In the genomic region with DNA sequence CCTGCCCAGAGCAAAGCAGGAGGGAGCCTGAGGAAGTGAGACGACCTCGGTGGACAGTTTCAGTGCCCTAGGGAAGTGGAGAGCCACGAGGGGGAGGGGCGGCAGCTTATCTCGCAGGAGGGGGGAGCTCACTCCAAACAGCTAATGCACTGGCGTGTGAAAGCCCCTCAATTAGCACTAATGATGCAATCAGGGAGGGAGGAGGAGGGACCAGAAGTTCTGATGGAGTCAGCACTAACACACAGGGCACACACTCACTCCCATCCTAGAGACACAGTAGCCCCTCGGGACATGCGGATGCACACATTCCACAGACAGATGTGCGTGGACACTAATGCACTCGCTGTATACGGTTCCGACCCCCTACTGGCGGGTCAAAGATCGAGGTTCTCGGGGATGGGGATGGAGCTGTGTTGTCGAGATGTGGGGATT, we compare ENCODE assay signal across 8 mouse cellular contexts. TPM values are rescaled to one million over a fixed set of nuclear protein-coding genes. Genes with fewer than 3 reads are reported as not detected.
DNase-seq lines count a peak whose midpoint lies in the region; ATAC-seq lines count a peak whose summit lies in the region.

No protein-coding gene starts in this region.

- DNase-seq in left cerebral cortex, postnatal 14 days (ENCODE audit: low spot score in 2 of 2), result peak; percentile 51 to 53
- no peak for DNase-seq in left cerebral cortex, adult 11 months (ENCODE audit: low spot score)
- peak; percentile 82 for DNase-seq in adrenal gland, postnatal 14 days
- DNase-seq in liver, result peak; percentile 68
- peak; percentile 67 for DNase-seq in midbrain, embryonic 14.5 days
- peak; percentile 35 for DNase-seq in thymus, postnatal 4 days

- H3K36me3 ChIP-seq in forebrain, embryonic 16.5 days (ENCODE audit: control insufficient read depth, insufficient read depth), result no peaks in the 10 kb centered on the region
- H3K36me3 ChIP-seq in hindbrain, embryonic 15.5 days, result no peaks in the 10 kb centered on the region
- no peaks in the 10 kb centered on the region for H3K36me3 ChIP-seq in midbrain, embryonic 14.5 days (ENCODE audit: control insufficient read depth, insufficient read depth, low read length)

- H3K27me3 ChIP-seq in forebrain, embryonic 16.5 days (replicated peaks; ENCODE audit: control insufficient read depth, insufficient read depth, low read length), result no peaks in the 10 kb centered on the region
- 0 out of 2 replicates have a peak, but pooled peaks cover 3% of the 10 kb centered on the region for H3K27me3 ChIP-seq in hindbrain, embryonic 15.5 days
- H3K27me3 ChIP-seq in midbrain, embryonic 14.5 days (ENCODE audit: control insufficient read depth, insufficient read depth, low read length), result peaks cover 58% of the 10 kb centered on the region

- H3K9ac ChIP-seq in forebrain, embryonic 16.5 days (replicated peaks; ENCODE audit: low read depth, low read length), result peak overlapping the region; percentile 92
- H3K9ac ChIP-seq in hindbrain, embryonic 15.5 days, result peak overlapping the region; percentile 94
- H3K9ac ChIP-seq in midbrain, embryonic 14.5 days (replicated peaks; ENCODE audit: low read length), result peak overlapping the region; percentile 88; the same call in 1 of the 2 replicates

- H3K4me2 ChIP-seq in forebrain, embryonic 16.5 days (ENCODE audit: low read length), result peak overlapping the region; percentile 64
- peak overlapping the region; percentile 98 for H3K4me2 ChIP-seq in hindbrain, embryonic 15.5 days
- H3K4me2 ChIP-seq in midbrain, embryonic 14.5 days (ENCODE audit: low read length), result peak overlapping the region; percentile 95

- peaks cover 45% of the 10 kb centered on the region for H3K4me1 ChIP-seq in forebrain, embryonic 16.5 days (replicated peaks; ENCODE audit: control insufficient read depth, insufficient read depth, low read length)
- H3K4me1 ChIP-seq in hindbrain, embryonic 15.5 days (replicated peaks), result peaks cover 49% of the 10 kb centered on the region
- H3K4me1 ChIP-seq in midbrain, embryonic 14.5 days (ENCODE audit: control insufficient read depth, insufficient read depth, low read length), result peaks cover 31% of the 10 kb centered on the region

- ATAC-seq in forebrain, embryonic 16.5 days, result peak; percentile 53
- ATAC-seq in hindbrain, embryonic 15.5 days (ENCODE audit: low FRiP score, low read depth), result peak; percentile 17
- 0 out of 2 replicates have a peak, but pooled peaks have one; percentile 4 for ATAC-seq in midbrain, embryonic 14.5 days (ENCODE audit: low FRiP score, low TSS enrichment)

- intact Hi-C loops in left cerebral cortex, postnatal 14 days (cut with DNase I), result loop anchor here (10.0 kb wide), 1 partner anchor 89 kb away; no protein-coding TSS in a partner anchor

- peak overlapping the region; percentile 73 for H3K4me3 ChIP-seq in forebrain, embryonic 16.5 days (replicated peaks; ENCODE audit: low read length)
- H3K4me3 ChIP-seq in hindbrain, embryonic 15.5 days, result peak overlapping the region; percentile 83
- H3K4me3 ChIP-seq in midbrain, embryonic 14.5 days (replicated peaks; ENCODE audit: low read depth, low read length), result peak overlapping the region; percentile 62

- WGBS in forebrain, embryonic 16.5 days, result 0% methylated on average over 16 of the region's 16 CpGs
- WGBS in hindbrain, embryonic 15.5 days, result 0% methylated on average over 16 of the region's 16 CpGs
- WGBS in midbrain, embryonic 14.5 days, result under 1% methylated on average over 16 of the region's 16 CpGs

- peak overlapping the region; percentile 59 for H3K27ac ChIP-seq in forebrain, embryonic 16.5 days (ENCODE audit: low read length)
- peak overlapping the region; percentile 86 for H3K27ac ChIP-seq in hindbrain, embryonic 15.5 days (replicated peaks)
- H3K27ac ChIP-seq in midbrain, embryonic 14.5 days (replicated peaks; ENCODE audit: low read depth, low read length), result peak overlapping the region; percentile 87; the same call in 1 of the 2 replicates

- H3K9me3 ChIP-seq in forebrain, embryonic 16.5 days (ENCODE audit: control insufficient read depth, low read length), result no peaks in the 10 kb centered on the region
- no peaks in the 10 kb centered on the region for H3K9me3 ChIP-seq in hindbrain, embryonic 15.5 days
- H3K9me3 ChIP-seq in midbrain, embryonic 14.5 days (ENCODE audit: control insufficient read depth, low read length), result no peaks in the 10 kb centered on the region

RNA-seq across cellular contexts. Expression of gene Pkdcc, which starts 0.9 kb away (rescaled TPM):
- 10 to 100 TPM; 15.6 to 20.2 TPM for total RNA-seq in left cerebral cortex, postnatal 14 days (2021)
- 72.7 and 84.2 TPM in 2 replicates for total RNA-seq in adrenal gland, postnatal 14 days (2021)
- polyA plus RNA-seq in forebrain, embryonic 16.5 days (2015; fragmentation: Nextera tagmentation; extraction: Ambion mirVana), result 5.5 and 5.8 TPM in 2 replicates
- 5.7 and 7.1 TPM in 2 replicates for polyA plus RNA-seq in hindbrain, embryonic 15.5 days (2015; fragmentation: Nextera tagmentation; extraction: Ambion mirVana)
- 5.1 and 7.2 TPM in 2 replicates for polyA plus RNA-seq in midbrain, embryonic 14.5 days (2014; fragmentation: Nextera tagmentation; extraction: Ambion mirVana)
